Mouse (Mus musculus) neural tube, embryonic 13.5 days (tissue): ENCODE data around the gene Slc5a10. TPM values are rescaled to one million over a fixed set of nuclear protein-coding genes. Genes with fewer than 3 reads are reported as not detected.

Source experiments
- ATAC-seq: fragments of 200-750 bp; cut with Nextera tagmentation; 2 replicates; pipeline ENCODE4 v1.8.0; 2017; ENCODE audit warnings: low read depth, mild to moderate bottlenecking, moderate TSS enrichment, moderate library complexity
- H3K27ac ChIP-seq: fragments of 300-500 bp; sonication (generic); replicated peaks from 2 replicates; pipeline ENCODE4 v1.5.1; 2015; ENCODE audit warnings: moderate library complexity, mild to moderate bottlenecking, inconsistent platforms
- H3K27me3 ChIP-seq: fragments of 300-500 bp; sonication (generic); 2 replicates; pipeline ENCODE4 v1.6.1; 2015; ENCODE audit warnings: mild to moderate bottlenecking, inconsistent platforms
- H3K36me3 ChIP-seq: fragments of 300-500 bp; sonication (generic); 2 replicates; pipeline ENCODE4 v1.6.1; 2015; ENCODE audit warnings: mild to moderate bottlenecking, inconsistent platforms
- H3K4me1 ChIP-seq: fragments of 300-500 bp; sonication (generic); replicated peaks from 2 replicates; pipeline ENCODE4 v1.6.1; 2015; ENCODE audit warnings: inconsistent platforms
- H3K4me2 ChIP-seq: fragments of 300-500 bp; sonication (generic); 2 replicates; pipeline ENCODE4 v1.6.1; 2015; ENCODE audit warnings: inconsistent platforms, mild to moderate bottlenecking, moderate library complexity
- H3K4me3 ChIP-seq: fragments of 300-500 bp; sonication (generic); 2 replicates; pipeline ENCODE4 v1.5.1; 2015; ENCODE audit warnings: mild to moderate bottlenecking, inconsistent platforms
- H3K9ac ChIP-seq: fragments of 300-500 bp; sonication (generic); 2 replicates; pipeline ENCODE4 v1.6.1; 2015; ENCODE audit warnings: moderate library complexity, mild to moderate bottlenecking, inconsistent platforms
- H3K9me3 ChIP-seq: fragments of 300-500 bp; sonication (generic); 2 replicates; pipeline ENCODE4 v1.6.1; 2016; ENCODE audit warnings: inconsistent platforms
- WGBS: fragments of 180-500 bp; shearing (Covaris S2); methylation state at CpG from one replicate; pipeline ENCODE4 v1.1.7; 2015; 5-methylcytosine and 5-hydroxymethylcytosine counted together
- polyA plus RNA-seq: library from polyadenylated mRNA; unstranded; fragments of >200 nt; fragmentation: Nextera tagmentation; extraction: Ambion mirVana; gene quantifications from 2 replicates; pipeline ENCODE4 v1.2.1, GENCODE M21; 2015

Gene Slc5a10
- polyA plus RNA-seq, 1 experiment from 2014 or later: not detected

DNA sequence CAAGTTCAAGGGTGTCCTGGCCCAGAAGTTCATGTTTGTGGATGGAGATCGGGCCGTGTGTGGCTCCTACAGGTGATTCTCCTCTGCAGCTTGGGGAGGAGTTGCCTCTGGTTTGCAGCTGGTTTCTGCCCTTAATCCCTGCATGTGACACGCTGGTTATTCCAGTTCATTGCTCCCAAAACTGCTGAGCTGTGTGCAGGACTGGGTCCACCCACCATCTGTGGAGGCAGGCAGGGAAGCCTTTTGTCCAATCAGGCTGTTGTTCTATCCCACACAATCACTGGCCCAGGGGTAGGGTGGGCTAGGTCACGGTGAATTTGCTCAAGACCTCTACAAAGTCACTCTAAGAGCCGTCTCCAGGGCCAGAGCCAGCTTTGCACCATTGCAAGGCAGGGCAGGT lies 18.9 kb downstream of the Slc5a10 start:
- no peak overlapping the region for H3K4me3 ChIP-seq
- no peaks in the 10 kb centered on the region for H3K27me3 ChIP-seq
- no peaks in the 10 kb centered on the region for H3K9me3 ChIP-seq
- no peaks in the 10 kb centered on the region for H3K36me3 ChIP-seq
- no peak overlapping the region for H3K27ac ChIP-seq
- H3K9ac ChIP-seq: no peak overlapping the region
- no peak overlapping the region for H3K4me2 ChIP-seq
- peaks cover 15% of the 10 kb centered on the region for H3K4me1 ChIP-seq
- ATAC-seq: no peak
- 39% methylated on average over 5 of the region's 5 CpGs for WGBS

DNA sequence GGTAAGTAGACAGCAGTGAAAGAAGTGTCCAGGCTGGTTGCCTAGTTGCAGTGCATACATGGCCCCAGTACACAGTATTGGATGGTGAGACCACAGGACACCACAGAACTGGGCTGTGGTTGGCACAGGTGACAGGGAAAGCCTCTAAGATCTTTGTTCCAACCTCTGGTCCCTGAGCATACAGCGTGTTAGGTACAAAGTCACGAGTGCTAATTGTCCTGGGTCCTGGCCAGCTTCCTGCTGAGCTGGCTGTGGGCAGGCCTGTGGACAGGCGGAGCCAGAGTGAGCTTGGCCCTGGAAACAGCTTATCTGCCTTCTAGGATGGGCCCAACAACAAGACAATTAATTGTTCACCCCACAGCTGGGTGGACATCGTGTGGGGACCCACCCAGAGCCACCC lies 20.7 kb downstream of the Slc5a10 start:
- no peaks in the 10 kb centered on the region for H3K9me3 ChIP-seq
- no peak overlapping the region for H3K4me2 ChIP-seq
- WGBS: 39% methylated on average over 4 of the region's 4 CpGs
- no peak overlapping the region for H3K4me3 ChIP-seq
- H3K27me3 ChIP-seq: no peaks in the 10 kb centered on the region
- no peak; the same call in 1 of the 2 replicates for ATAC-seq
- peaks cover 15% of the 10 kb centered on the region for H3K4me1 ChIP-seq
- no peak overlapping the region for H3K9ac ChIP-seq
- no peak overlapping the region for H3K27ac ChIP-seq
- no peaks in the 10 kb centered on the region for H3K36me3 ChIP-seq

DNA sequence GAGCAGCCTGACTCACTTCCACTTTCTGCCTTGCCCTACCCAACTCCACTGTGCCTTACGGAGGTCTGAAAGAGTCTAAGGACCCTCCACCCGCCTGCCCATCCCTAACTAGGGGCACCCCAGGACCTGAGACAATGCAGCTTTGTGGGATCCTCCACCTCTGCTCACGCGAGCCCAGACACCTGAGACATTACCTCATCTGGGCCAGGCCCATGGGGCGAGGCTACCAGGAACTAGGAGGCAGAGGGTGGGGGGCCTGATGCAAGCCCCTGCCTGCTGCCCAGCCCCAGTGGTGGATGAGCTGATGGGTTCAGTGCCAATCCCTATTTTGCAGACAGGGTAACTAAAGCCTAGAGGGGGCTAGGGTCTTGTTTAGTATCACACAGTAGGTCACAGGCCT lies 21.2 kb downstream of the Slc5a10 start:
- ATAC-seq: no peak
- no peaks in the 10 kb centered on the region for H3K9me3 ChIP-seq
- no peaks in the 10 kb centered on the region for H3K36me3 ChIP-seq
- peaks cover 15% of the 10 kb centered on the region for H3K4me1 ChIP-seq
- no peaks in the 10 kb centered on the region for H3K27me3 ChIP-seq
- WGBS: 86% methylated on average over 5 of the region's 5 CpGs
- no peak overlapping the region for H3K27ac ChIP-seq
- no peak overlapping the region for H3K4me2 ChIP-seq
- no peak overlapping the region for H3K4me3 ChIP-seq
- no peak overlapping the region for H3K9ac ChIP-seq

GRCm38 (mm10) chr11:61698852-61699251 lies 21.8 kb downstream of the Slc5a10 start:
- ATAC-seq: no peak

DNA sequence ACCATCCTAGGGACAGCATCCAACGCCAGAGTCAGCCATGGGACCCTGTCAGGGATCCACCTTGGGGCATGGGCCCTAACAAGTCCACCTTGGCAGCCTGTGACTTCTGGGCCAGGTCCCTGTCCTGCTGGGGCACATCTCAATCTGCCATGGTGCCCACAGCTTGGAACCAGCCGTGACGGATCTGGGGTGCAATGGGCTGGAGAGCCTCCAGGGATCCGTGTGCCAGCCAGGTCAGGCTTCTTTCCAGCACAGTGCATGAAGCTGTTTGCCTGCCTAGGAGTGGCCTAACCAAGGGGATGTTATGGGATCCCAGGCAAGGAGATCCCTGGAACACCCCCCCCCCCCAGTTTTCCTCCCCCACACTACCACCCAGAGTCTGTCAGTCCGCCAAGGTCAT lies 27.6 kb downstream of the Slc5a10 start:
- Histone ChIP-seq H3K27me3 (no peaks in the 10 kb centered on the region; the same call in 1 of the 2 replicates), H3K9me3 (no peaks in the 10 kb centered on the region), H3K4me3 (no peak overlapping the region), H3K36me3 (no peaks in the 10 kb centered on the region), H3K27ac (no peak overlapping the region), H3K9ac (no peak overlapping the region), H3K4me1 (no peaks in the 10 kb centered on the region), H3K4me2 (no peak overlapping the region)
- ATAC-seq: no peak
- WGBS: 90% methylated on average over 5 of the region's 5 CpGs

More at GRCm38 (mm10) chr11:61698852-61699251, 21.8 kb downstream of the Slc5a10 start:
- H3K27ac ChIP-seq: no peak overlapping the region
- H3K4me1 ChIP-seq: peaks cover 15% of the 10 kb centered on the region
- H3K4me2 ChIP-seq: no peak overlapping the region
- H3K36me3 ChIP-seq: no peaks in the 10 kb centered on the region
- H3K27me3 ChIP-seq: no peaks in the 10 kb centered on the region
- no peak overlapping the region for H3K4me3 ChIP-seq
- no peaks in the 10 kb centered on the region for H3K9me3 ChIP-seq
- H3K9ac ChIP-seq: no peak overlapping the region

DNA sequence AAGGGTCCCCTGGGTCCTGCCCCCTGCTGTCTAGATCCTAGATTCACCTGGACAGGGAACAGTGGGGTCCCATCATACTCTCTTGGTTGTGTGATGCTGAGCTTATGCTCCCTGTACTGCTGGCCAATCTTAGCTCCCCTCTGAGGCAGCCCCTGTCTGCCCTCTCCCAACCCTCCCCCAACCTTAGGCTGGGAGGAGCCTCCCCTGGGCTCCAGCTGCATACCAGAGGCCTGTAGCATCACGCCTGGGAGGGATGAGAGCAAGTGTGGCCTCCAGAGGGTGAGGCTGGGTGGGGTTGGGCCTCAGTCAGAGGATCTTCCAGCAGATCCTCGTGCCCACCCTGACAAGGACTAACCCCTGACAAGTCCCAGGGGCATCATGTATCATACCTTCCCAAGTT lies 33.0 kb downstream of the Slc5a10 start:
- peaks cover 13% of the 10 kb centered on the region for H3K4me1 ChIP-seq
- 43% methylated on average over 2 of the region's 2 CpGs for WGBS
- H3K27ac ChIP-seq: no peak overlapping the region
- H3K9ac ChIP-seq: no peak overlapping the region
- no peak for ATAC-seq
- peaks cover 39% of the 10 kb centered on the region for H3K27me3 ChIP-seq
- no peaks in the 10 kb centered on the region for H3K36me3 ChIP-seq
- H3K4me2 ChIP-seq: no peak overlapping the region
- H3K9me3 ChIP-seq: no peaks in the 10 kb centered on the region
- no peak overlapping the region for H3K4me3 ChIP-seq

GRCm38 (mm10) chr11:61686906-61687453 lies 33.6 kb downstream of the Slc5a10 start:
- WGBS: 47% methylated on average over 10 of the region's 10 CpGs
- ATAC-seq: no peak
- Histone ChIP-seq H3K27ac (no peak overlapping the region), H3K9me3 (no peaks in the 10 kb centered on the region), H3K4me3 (no peak overlapping the region), H3K9ac (no peak overlapping the region), H3K4me2 (no peak overlapping the region), H3K36me3 (no peaks in the 10 kb centered on the region), H3K27me3 (peaks cover 44% of the 10 kb centered on the region), H3K4me1 (peaks cover 13% of the 10 kb centered on the region)

DNA sequence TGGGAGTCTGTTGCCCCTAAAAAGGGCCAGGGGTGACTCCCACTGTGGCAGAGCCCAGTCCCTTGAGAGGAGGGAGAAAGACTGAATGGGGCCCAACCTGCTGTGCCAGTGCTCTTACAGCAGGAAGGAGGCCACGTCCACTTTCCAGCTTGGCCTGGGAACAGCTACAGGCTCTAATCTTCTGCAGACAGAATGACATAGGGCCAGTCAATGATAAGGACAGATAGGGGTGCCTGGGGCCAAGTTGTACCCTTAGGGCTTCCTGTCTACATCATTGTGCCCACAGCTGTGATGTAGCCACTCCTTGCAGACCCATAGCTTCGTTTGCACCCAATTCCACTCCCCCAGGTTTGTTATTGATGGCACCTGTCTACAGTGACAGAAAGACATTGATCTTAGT lies 34.5 kb downstream of the Slc5a10 start:
- Histone ChIP-seq H3K9ac (no peak overlapping the region), H3K36me3 (no peaks in the 10 kb centered on the region), H3K27ac (no peak overlapping the region), H3K4me2 (no peak overlapping the region), H3K9me3 (no peaks in the 10 kb centered on the region), H3K27me3 (peaks cover 44% of the 10 kb centered on the region), H3K4me3 (no peak overlapping the region), H3K4me1 (peaks cover 13% of the 10 kb centered on the region)
- WGBS: 59% methylated on average over 2 of the region's 2 CpGs
- ATAC-seq: no peak

DNA sequence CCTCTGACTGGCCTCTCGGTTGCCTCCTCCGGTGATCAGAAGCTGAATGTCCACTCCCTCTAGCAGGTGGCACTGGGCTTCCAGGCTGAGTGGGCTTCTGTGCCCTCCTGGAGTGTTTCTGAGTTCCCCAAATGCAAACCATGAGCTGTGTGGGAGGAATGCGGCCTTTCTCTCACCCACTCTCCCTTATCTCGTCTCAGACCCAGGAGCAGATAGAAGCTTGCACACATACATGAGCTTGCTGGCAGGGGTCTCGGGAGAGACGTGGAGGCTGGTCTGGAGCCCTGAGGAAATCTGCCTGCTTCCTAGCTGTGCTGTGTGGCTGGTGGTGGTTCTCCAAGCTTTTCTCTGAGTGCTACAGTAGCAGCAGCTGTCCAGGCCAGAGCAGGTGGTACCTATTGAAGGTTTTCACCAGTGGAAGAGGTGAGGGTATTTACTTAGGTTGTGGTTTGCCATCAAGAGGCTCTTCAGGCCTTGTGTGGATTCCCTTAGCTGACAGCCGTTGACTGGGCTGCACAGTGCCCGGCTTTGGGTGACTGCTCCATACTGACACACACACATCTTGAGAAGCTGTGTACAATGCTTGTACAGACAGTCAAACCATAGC lies 35.4 kb downstream of the Slc5a10 start:
- H3K27ac ChIP-seq: no peak overlapping the region
- H3K4me3 ChIP-seq: peak overlapping the region; percentile 39; the same call in 1 of the 2 replicates
- H3K36me3 ChIP-seq: no peaks in the 10 kb centered on the region
- peaks cover 44% of the 10 kb centered on the region for H3K27me3 ChIP-seq
- WGBS: 71% methylated on average over 8 of the region's 8 CpGs
- H3K4me2 ChIP-seq: no peak overlapping the region
- no peak for ATAC-seq
- H3K4me1 ChIP-seq: peaks cover 13% of the 10 kb centered on the region
- H3K9ac ChIP-seq: no peak overlapping the region
- no peaks in the 10 kb centered on the region for H3K9me3 ChIP-seq

DNA sequence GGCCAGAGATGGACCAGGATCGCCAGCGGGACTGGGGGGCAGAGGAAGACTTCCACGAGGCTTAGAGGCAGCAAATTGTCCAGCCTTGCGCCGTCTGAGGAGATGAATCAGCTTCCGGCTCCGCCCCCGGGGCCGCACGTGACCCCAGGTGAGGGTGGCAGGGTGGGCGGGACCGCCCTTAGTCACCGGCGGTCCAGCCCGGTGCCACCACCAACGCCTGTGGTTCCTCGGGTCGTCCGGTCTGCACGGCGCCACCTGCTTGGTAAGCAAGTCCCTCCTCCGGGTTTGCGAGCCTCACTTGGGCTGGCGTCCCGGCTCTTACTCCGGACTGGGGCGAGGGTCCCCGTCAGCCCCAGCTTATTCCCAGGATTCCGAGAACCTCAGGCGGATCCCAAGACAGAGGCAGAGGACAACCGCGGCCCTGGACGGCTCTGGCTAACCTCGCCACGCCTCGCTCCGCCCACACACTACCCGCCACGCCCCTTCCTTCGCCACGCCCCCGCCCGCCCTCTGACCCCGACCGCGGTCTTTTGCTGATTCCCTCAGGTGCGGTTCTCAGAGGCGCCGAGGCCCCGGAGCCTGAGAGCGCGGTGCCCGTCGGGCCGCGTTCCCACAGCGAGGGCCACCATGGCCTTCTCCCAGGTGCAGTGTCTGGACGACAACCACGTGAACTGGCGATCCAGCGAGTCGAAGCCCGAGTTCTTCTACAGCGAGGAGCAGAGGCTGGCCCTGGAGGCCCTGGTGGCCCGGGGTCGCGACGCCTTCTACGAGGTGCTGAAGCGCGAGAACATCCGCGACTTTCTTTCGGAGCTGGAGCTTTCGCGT lies 36.5 kb downstream of the Slc5a10 start, which contains the start of gene Fam83g:
Gene Fam83g (plus strand): TSS at position 185 of the 825 bp plus-strand sequence.
- Histone ChIP-seq H3K4me3 (peak within 1 kb of the TSS; percentile 39), H3K9me3 (no peaks in the 10 kb centered on the region), H3K27me3 (peaks cover 44% of the 10 kb centered on the region), H3K27ac (no peak within 1 kb of the TSS), H3K4me2 (peak within 1 kb of the TSS; percentile 59), H3K4me1 (peaks cover 13% of the 10 kb centered on the region), H3K36me3 (no peaks in the 10 kb centered on the region), H3K9ac (no peak within 1 kb of the TSS; the same call in 1 of the 2 replicates)
- 2% methylated on average over 76 of the region's 76 CpGs for WGBS
- peak; percentile 40; the same call in 1 of the 2 replicates for ATAC-seq

DNA sequence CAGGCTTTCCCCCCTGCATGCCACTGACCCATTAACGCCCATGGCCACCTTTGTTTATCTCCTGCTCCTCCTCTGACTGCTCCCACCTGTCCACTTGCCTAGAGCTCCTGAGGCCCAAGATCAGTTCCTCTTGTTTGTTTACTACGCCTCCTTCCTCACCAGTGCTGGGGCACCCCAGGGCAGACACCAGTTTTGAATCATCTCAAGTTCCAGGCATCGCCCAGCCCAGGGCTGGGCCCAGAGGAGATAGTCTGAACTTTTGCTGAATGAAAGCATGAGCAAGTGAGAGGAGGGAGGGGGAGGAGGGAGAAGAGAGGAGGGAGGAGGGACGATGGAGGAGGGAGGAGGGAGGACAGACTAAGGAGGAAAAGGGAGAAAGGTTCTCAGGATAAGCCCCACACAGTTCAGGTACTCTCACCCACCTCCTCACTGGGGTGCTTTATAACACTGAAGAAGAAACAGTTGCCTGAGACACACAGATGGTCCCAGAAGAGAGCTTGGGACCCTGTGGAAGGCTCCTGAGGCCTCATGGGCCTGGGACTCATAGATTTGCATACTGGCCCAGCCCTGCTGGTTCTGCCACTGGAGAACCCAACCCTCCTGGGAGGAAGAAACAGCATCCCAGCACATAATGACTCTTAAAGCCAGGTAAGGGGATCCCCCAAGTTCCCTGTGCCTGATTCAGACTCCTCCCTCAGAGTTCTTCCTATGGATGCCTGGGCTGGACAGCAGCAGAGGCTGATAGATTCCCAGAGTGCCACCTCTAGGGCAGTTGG lies 41.3 kb downstream of the Slc5a10 start:
- Histone ChIP-seq H3K4me1 (peaks cover 16% of the 10 kb centered on the region), H3K4me3 (no peak overlapping the region), H3K9me3 (no peaks in the 10 kb centered on the region), H3K4me2 (no peak overlapping the region), H3K36me3 (no peaks in the 10 kb centered on the region), H3K27me3 (peaks cover 22% of the 10 kb centered on the region), H3K27ac (no peak overlapping the region), H3K9ac (no peak overlapping the region)
- WGBS: 76% methylated on average over 4 of the region's 4 CpGs
- no peak for ATAC-seq

GRCm38 (mm10) chr11:61677709-61678108 lies 42.9 kb downstream of the Slc5a10 start:
- no peak overlapping the region for H3K4me2 ChIP-seq
- WGBS: 90% methylated on average over 4 of the region's 4 CpGs
- H3K9ac ChIP-seq: no peak overlapping the region
- H3K36me3 ChIP-seq: no peaks in the 10 kb centered on the region
- H3K4me3 ChIP-seq: no peak overlapping the region
- H3K27me3 ChIP-seq: peaks cover 6% of the 10 kb centered on the region
- peaks cover 11% of the 10 kb centered on the region for H3K4me1 ChIP-seq
- no peak overlapping the region for H3K27ac ChIP-seq
- H3K9me3 ChIP-seq: no peaks in the 10 kb centered on the region
- no peak for ATAC-seq
